Mouse (Mus musculus): ENCODE data around the gene Prss23. TPM values are rescaled to one million over a fixed set of nuclear protein-coding genes. Genes with fewer than 3 reads are reported as not detected.
A peak's percentile ranks its signal among the peaks of the same experiment; 100 is the strongest.

The Prss23 gene
- polyA plus RNA-seq, 1 experiment from 2014 or later = 46.3 TPM

- Histone ChIP-seq H3K9ac (no peak overlapping the region), H3K27ac (no peak overlapping the region), H3K9me3 (no peaks in the 10 kb centered on the region), H3K4me1 (peaks cover 7% of the 10 kb centered on the region), H3K36me3 (no peaks in the 10 kb centered on the region), H3K4me2 (peak overlapping the region; percentile 36), H3K4me3 (no peak overlapping the region), H3K27me3 (no peaks in the 10 kb centered on the region)
- 21% methylated on average over 17 of the region's 17 CpGs for WGBS
- ATAC-seq (ENCODE audit: borderline replicate concordance, extremely low read depth, low FRiP score, low TSS enrichment) = peak; percentile 39; the same call in 1 of the 2 replicates
These were observed 27.3 kb downstream of the Prss23 start for GRCm38 (mm10) chr7:89499516-89500307.

DNA sequence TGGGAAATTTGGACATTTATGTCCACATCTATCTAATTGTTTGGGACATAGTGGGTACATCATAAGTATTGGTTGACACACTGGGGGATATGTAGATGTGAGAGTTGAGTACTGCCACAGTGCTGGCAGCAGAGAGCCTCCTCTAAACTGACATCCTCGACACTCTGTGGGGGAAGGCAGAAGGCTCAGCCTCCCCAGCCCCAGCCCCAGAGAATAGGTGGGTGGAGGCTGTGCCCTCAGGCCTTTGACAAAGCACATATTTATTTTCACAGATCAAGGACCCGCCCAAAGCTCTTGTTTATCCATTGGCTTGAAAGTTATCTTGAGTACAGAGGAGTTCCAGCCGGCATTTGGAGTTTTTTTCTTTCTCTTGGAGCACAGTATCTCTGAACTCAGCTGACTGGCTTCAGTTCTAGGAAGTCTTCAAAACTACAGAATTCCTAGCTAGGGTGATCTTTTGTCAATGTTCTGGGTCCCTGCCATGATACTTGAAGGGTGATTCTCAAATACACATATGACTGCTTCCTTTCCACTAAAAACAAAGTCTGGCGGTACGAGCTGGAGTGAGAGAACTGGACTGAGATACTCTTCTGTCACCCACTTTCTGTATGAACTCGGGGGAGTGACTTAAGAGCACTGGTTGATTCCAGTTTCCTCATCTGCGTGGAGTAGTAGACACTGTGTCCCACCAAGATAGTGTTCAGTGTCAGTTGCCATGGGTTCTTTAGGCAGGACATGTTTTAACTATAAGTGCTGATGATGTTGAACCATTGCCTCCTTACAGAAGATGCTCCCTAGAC, 43.0 kb downstream of the Prss23 start:
- ATAC-seq (ENCODE audit: borderline replicate concordance, extremely low read depth, low FRiP score, low TSS enrichment) = peak; percentile 81
- WGBS = 20% methylated on average over 7 of the region's 7 CpGs
- H3K4me1 ChIP-seq = peaks cover 17% of the 10 kb centered on the region
- no peak overlapping the region for H3K4me3 ChIP-seq
- no peak overlapping the region; the same call in 1 of the 2 replicates for H3K27ac ChIP-seq
- no peaks in the 10 kb centered on the region for H3K27me3 ChIP-seq
- no peaks in the 10 kb centered on the region for H3K36me3 ChIP-seq
- peak overlapping the region; percentile 6; the same call in 1 of the 2 replicates for H3K4me2 ChIP-seq
- no peak overlapping the region for H3K9ac ChIP-seq
- H3K9me3 ChIP-seq = no peaks in the 10 kb centered on the region

- Histone ChIP-seq H3K27me3 (no peaks in the 10 kb centered on the region), H3K4me1 (peaks cover 21% of the 10 kb centered on the region), H3K4me2 (no peak overlapping the region), H3K9me3 (no peaks in the 10 kb centered on the region), H3K36me3 (no peaks in the 10 kb centered on the region), H3K27ac (no peak overlapping the region), H3K4me3 (no peak overlapping the region), H3K9ac (no peak overlapping the region)
- 31% methylated on average over 3 of the region's 3 CpGs for WGBS
- no peak for ATAC-seq (ENCODE audit: borderline replicate concordance, extremely low read depth, low FRiP score, low TSS enrichment)
These were observed 45.3 kb downstream of the Prss23 start for GRCm38 (mm10) chr7:89481723-89482122.

DNA sequence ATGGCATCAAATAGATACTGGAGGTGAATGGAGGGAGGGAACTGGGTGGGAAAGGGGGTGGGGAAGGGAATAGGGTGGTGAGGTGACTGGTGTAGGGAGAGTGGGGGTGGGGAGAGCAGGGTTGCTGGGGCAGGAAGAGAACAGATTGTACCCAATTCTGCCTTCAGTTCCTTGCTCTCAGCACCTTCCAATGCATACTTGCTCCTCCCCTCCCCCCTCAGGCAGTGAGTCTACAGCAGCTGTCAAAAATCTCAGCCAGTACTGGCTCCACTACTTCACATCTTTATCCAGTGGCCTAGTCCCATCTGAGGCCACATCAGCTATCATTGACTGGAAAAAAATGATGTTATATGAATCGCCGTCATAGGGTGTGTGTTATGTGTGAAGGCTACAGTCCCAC, 48.5 kb downstream of the Prss23 start:
- Histone ChIP-seq H3K9ac (no peak overlapping the region), H3K4me2 (no peak overlapping the region), H3K4me1 (0 out of 2 replicates have a peak, but pooled peaks cover 10% of the 10 kb centered on the region), H3K27me3 (peaks cover 11% of the 10 kb centered on the region; the same call in 1 of the 2 replicates), H3K4me3 (no peak overlapping the region), H3K9me3 (no peaks in the 10 kb centered on the region), H3K27ac (no peak overlapping the region), H3K36me3 (no peaks in the 10 kb centered on the region)
- 28% methylated on average over 2 of the region's 2 CpGs for WGBS
- ATAC-seq (ENCODE audit: borderline replicate concordance, extremely low read depth, low FRiP score, low TSS enrichment) = 0 out of 2 replicates have a peak, but pooled peaks have one; percentile 20

GRCm38 (mm10) chr7:89477294-89477999, 49.5 kb downstream of the Prss23 start:
- peak; percentile 73 for ATAC-seq (ENCODE audit: borderline replicate concordance, extremely low read depth, low FRiP score, low TSS enrichment)
- Histone ChIP-seq H3K9me3 (no peaks in the 10 kb centered on the region), H3K27ac (no peak overlapping the region), H3K27me3 (peaks cover 11% of the 10 kb centered on the region; the same call in 1 of the 2 replicates), H3K9ac (no peak overlapping the region), H3K4me1 (0 out of 2 replicates have a peak, but pooled peaks cover 10% of the 10 kb centered on the region), H3K4me2 (no peak overlapping the region), H3K36me3 (no peaks in the 10 kb centered on the region), H3K4me3 (no peak overlapping the region)
- 0% methylated on average over 1 of the region's 1 CpGs for WGBS

- Histone ChIP-seq H3K36me3 (no peaks in the 10 kb centered on the region), H3K27me3 (peaks cover 11% of the 10 kb centered on the region; the same call in 1 of the 2 replicates), H3K4me1 (0 out of 2 replicates have a peak, but pooled peaks cover 2% of the 10 kb centered on the region), H3K9ac (no peak overlapping the region), H3K27ac (no peak overlapping the region), H3K4me2 (no peak overlapping the region), H3K9me3 (no peaks in the 10 kb centered on the region), H3K4me3 (no peak overlapping the region)
- no peak for ATAC-seq (ENCODE audit: borderline replicate concordance, extremely low read depth, low FRiP score, low TSS enrichment)
- 33% methylated on average over 4 of the region's 4 CpGs for WGBS
These were observed 53.5 kb downstream of the Prss23 start for GRCm38 (mm10) chr7:89473442-89473841.

- 69% methylated on average over 10 of the region's 10 CpGs for WGBS
These were observed 63.0 kb downstream of the Prss23 start for GRCm38 (mm10) chr7:89463775-89464592.

GRCm38 (mm10) chr7:89463246-89463645, 63.7 kb downstream of the Prss23 start:
- H3K9ac ChIP-seq = no peak overlapping the region
- no peaks in the 10 kb centered on the region for H3K4me1 ChIP-seq
- ATAC-seq (ENCODE audit: borderline replicate concordance, extremely low read depth, low FRiP score, low TSS enrichment) = no peak
- no peak overlapping the region for H3K4me2 ChIP-seq
- H3K27ac ChIP-seq = no peak overlapping the region
- 75% methylated on average over 3 of the region's 3 CpGs for WGBS
- no peak overlapping the region for H3K4me3 ChIP-seq
- no peaks in the 10 kb centered on the region for H3K27me3 ChIP-seq
- no peaks in the 10 kb centered on the region for H3K9me3 ChIP-seq
- no peaks in the 10 kb centered on the region for H3K36me3 ChIP-seq

More at GRCm38 (mm10) chr7:89463775-89464592, 63.0 kb downstream of the Prss23 start:
- H3K27ac ChIP-seq = no peak overlapping the region
- H3K9me3 ChIP-seq = no peaks in the 10 kb centered on the region
- H3K4me1 ChIP-seq = no peaks in the 10 kb centered on the region
- no peak overlapping the region for H3K4me2 ChIP-seq
- H3K9ac ChIP-seq = no peak overlapping the region
- ATAC-seq (ENCODE audit: borderline replicate concordance, extremely low read depth, low FRiP score, low TSS enrichment) = no peak
- no peaks in the 10 kb centered on the region for H3K27me3 ChIP-seq
- H3K36me3 ChIP-seq = no peaks in the 10 kb centered on the region
- H3K4me3 ChIP-seq = no peak overlapping the region

DNA sequence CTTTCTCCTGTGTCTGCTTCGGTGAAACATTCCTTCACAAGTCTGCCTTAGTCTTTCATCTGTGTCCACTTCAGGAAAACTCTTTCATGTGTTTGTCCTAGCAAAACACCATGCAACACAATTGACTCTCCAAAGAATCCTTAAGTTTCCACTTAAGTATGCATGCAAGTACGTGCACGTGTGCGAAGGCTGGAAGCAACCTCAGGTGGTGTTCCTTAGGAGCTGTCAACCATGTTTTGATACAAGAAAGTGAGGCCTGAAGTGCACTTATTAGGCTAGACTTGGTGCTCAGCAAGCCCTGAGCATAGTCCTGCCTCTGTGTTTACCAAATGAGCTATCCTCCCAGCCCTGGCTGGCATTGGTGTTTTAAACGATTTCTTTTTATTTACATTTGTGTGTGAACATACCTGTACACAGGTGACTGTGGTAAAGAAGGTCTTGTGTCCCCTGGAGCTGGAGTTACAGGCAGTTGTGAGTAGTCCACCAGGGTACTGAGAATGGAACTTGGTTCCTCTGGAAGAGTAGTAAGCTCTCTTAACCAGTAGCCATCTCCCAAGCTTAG, 64.3 kb downstream of the Prss23 start:
- H3K9ac ChIP-seq = no peak overlapping the region
- H3K4me1 ChIP-seq = no peaks in the 10 kb centered on the region
- H3K4me3 ChIP-seq = no peak overlapping the region
- H3K4me2 ChIP-seq = no peak overlapping the region
- no peaks in the 10 kb centered on the region for H3K36me3 ChIP-seq
- WGBS = 59% methylated on average over 5 of the region's 5 CpGs
- H3K27ac ChIP-seq = no peak overlapping the region
- ATAC-seq (ENCODE audit: borderline replicate concordance, extremely low read depth, low FRiP score, low TSS enrichment) = no peak
- H3K27me3 ChIP-seq = no peaks in the 10 kb centered on the region
- no peaks in the 10 kb centered on the region for H3K9me3 ChIP-seq

- Histone ChIP-seq H3K4me3 (no peak overlapping the region), H3K9me3 (no peaks in the 10 kb centered on the region), H3K4me2 (no peak overlapping the region), H3K4me1 (peaks cover 5% of the 10 kb centered on the region; the same call in 1 of the 2 replicates), H3K27me3 (no peaks in the 10 kb centered on the region), H3K9ac (no peak overlapping the region), H3K36me3 (no peaks in the 10 kb centered on the region), H3K27ac (no peak overlapping the region)
- 65% methylated on average over 3 of the region's 3 CpGs for WGBS
- ATAC-seq (ENCODE audit: borderline replicate concordance, extremely low read depth, low FRiP score, low TSS enrichment) = no peak
These were observed 65.6 kb downstream of the Prss23 start for GRCm38 (mm10) chr7:89461351-89461750.

DNA sequence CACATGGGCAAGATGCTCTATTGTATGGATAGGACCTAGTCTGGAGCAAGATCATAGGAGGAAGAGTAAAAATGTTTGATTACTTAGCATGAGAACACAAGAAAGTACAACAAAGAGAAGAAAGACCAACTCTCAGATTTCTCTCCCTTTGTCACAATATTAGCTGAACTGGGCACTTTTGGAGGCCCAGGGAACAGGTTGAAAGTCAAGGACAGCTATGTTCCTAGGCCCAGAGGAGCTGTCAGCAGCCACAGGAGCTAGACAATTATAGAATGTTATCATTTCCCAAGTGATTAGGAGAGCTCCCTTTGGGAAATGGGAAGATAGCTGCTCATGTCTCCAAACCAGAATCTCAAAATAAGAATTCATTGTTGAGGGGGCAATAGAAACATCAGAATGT, 66.1 kb downstream of the Prss23 start:
- Histone ChIP-seq H3K4me3 (no peak overlapping the region), H3K9ac (no peak overlapping the region), H3K36me3 (no peaks in the 10 kb centered on the region), H3K4me2 (no peak overlapping the region), H3K27ac (no peak overlapping the region), H3K9me3 (no peaks in the 10 kb centered on the region), H3K4me1 (peaks cover 5% of the 10 kb centered on the region; the same call in 1 of the 2 replicates), H3K27me3 (no peaks in the 10 kb centered on the region)
- no peak for ATAC-seq (ENCODE audit: borderline replicate concordance, extremely low read depth, low FRiP score, low TSS enrichment)

Measured in lung, embryonic 15.5 days (tissue).